Mouse (Mus musculus) erythroblast, embryonic 14.5 days (primary cell): ENCODE data around the gene Bnip2.

Source experiments
- GATA1 ChIP-seq: IDR thresholded peaks from 2 replicates; pipeline ENCODE4 v1.6.1; 2012; ENCODE audit warnings: low read length, inconsistent platforms, mixed read lengths
- TAL1 ChIP-seq: IDR thresholded peaks from 3 replicates; pipeline ENCODE4 v1.6.1; 2012; ENCODE audit warnings: low read length, inconsistent platforms, mixed read lengths

GRCm38 (mm10) chr9:70012408-70012901 lies 23.2 kb downstream of the Bnip2 start, which contains the start of gene Gtf2a2:
- no peak for TF ChIP-seq TAL1
- TF ChIP-seq GATA1: no peak
